Mouse (Mus musculus): ENCODE measurements around the gene Cops8. TPM values are rescaled to one million over a fixed set of nuclear protein-coding genes. Genes with fewer than 3 reads are reported as not detected.

Cops8 gene
- polyA plus RNA-seq, 1 experiment from 2014 or later, result 193 TPM

DNA sequence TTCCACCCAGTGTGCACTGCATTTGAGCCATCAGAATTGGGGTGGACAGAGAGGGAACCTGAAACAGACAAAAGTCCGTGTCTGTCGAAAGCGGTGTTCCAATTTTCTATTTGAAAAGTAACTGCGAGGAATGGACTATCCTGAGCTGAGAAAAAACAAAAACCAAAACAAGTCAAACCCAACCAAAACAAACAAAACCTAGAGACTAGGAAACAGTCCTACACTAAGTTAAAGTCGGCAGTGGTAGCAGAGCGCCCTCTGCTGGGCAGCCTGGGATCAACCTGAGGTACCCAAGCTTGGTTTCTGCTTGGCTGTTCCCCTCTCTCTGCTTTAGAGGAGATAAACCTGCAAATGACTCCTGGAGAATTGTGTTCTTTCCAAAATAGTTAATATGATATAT, 10.0 kb upstream of the Cops8 start:
- 20% methylated on average over 6 of the region's 6 CpGs for WGBS
- Histone ChIP-seq H3K36me3 (no peaks in the 10 kb centered on the region), H3K4me2 (replicated peaks) (no peak overlapping the region), H3K27ac (no peak overlapping the region), H3K4me1 (peaks cover 5% of the 10 kb centered on the region), H3K4me3 (no peak overlapping the region), H3K9ac (no peak overlapping the region), H3K27me3 (peaks cover 12% of the 10 kb centered on the region; the same call in 1 of the 2 replicates), H3K9me3 (peaks cover 5% of the 10 kb centered on the region; the same call in 1 of the 2 replicates)
- no peak for ATAC-seq (ENCODE audit: low FRiP score, low read depth)

DNA sequence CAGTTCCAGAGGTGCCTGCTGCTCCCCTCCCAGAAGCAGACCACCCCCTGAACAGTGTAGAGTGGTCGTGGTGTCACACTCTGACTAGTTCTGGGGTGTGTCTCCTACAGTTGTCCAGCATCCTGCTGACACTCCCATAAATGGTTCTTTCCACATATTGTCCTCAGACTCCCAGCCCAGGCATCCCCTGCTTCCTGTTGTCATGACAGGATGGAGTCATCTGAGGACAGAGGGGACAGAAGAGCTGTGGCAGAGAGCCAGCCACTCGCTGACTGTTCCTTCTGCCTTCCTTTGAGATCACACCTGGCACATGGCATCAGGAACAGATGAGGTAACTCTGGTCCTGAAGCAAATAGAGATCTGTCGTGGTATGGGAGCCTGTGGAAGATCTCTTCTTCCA, 3.6 kb upstream of the Cops8 start:
- Histone ChIP-seq H3K4me2 (replicated peaks) (no peak overlapping the region), H3K9ac (no peak overlapping the region), H3K9me3 (peaks cover 5% of the 10 kb centered on the region; the same call in 1 of the 2 replicates), H3K36me3 (no peaks in the 10 kb centered on the region), H3K27me3 (peaks cover 15% of the 10 kb centered on the region; the same call in 1 of the 2 replicates), H3K4me3 (no peak overlapping the region), H3K4me1 (peaks cover 3% of the 10 kb centered on the region), H3K27ac (no peak overlapping the region)
- no peak for ATAC-seq (ENCODE audit: low FRiP score, low read depth)
- 43% methylated on average over 3 of the region's 3 CpGs for WGBS

DNA sequence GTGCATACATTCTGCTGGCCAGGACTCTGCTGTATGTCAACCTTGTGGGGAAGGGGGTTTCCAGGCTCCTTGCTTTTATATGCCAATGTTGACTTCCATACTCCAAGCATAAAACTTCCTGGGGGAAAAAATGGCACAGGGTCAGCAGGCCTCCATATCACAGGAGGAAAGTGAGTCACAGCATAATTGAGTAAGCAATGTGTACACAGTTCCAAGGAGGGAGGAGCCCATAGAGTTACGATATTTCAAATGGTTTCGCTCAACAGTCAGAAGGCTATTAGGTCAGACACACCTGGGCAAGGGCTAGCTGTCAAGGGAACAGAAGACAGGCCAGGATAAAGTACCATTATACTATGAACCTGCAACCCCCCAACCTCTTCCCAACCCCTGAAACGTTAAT, 1.7 kb upstream of the Cops8 start:
- Histone ChIP-seq H3K4me2 (replicated peaks) (no peak overlapping the region), H3K9ac (no peak overlapping the region), H3K9me3 (peaks cover 2% of the 10 kb centered on the region; the same call in 1 of the 2 replicates), H3K4me3 (no peak overlapping the region), H3K4me1 (peaks cover 10% of the 10 kb centered on the region), H3K27ac (no peak overlapping the region), H3K36me3 (peaks cover 12% of the 10 kb centered on the region), H3K27me3 (peaks cover 12% of the 10 kb centered on the region; the same call in 1 of the 2 replicates)
- no peak for ATAC-seq (ENCODE audit: low FRiP score, low read depth)
- WGBS, result 72% methylated on average over 3 of the region's 3 CpGs

DNA sequence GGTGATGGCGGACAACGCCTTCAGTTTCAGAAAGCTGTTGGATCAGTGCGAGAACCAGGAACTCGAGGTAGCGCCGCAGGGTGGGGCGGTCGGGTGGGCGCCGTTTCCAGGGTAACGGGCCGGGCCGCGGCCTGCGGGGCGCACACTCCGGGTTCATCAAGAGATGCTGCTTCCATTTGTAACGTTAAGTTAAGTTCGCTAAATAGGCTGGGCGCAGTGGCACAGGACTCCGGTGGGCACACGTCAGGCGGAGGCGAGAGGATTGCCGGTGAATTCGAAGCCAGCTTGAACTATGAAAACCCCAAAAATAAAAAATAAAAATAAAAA, 743 bp downstream of the Cops8 start:
- no peak overlapping the region; the same call in 1 of the 2 replicates for H3K27ac ChIP-seq
- no peaks in the 10 kb centered on the region for H3K9me3 ChIP-seq
- peak; percentile 71 for ATAC-seq (ENCODE audit: low FRiP score, low read depth)
- H3K27me3 ChIP-seq, result peaks cover 10% of the 10 kb centered on the region; the same call in 1 of the 2 replicates
- H3K9ac ChIP-seq, result peak overlapping the region; percentile 88
- H3K4me2 ChIP-seq (replicated peaks), result peak overlapping the region; percentile 79
- H3K36me3 ChIP-seq, result peaks cover 35% of the 10 kb centered on the region
- WGBS, result under 1% methylated on average over 26 of the region's 26 CpGs
- H3K4me3 ChIP-seq, result peak overlapping the region; percentile 86
- peaks cover 10% of the 10 kb centered on the region for H3K4me1 ChIP-seq

DNA sequence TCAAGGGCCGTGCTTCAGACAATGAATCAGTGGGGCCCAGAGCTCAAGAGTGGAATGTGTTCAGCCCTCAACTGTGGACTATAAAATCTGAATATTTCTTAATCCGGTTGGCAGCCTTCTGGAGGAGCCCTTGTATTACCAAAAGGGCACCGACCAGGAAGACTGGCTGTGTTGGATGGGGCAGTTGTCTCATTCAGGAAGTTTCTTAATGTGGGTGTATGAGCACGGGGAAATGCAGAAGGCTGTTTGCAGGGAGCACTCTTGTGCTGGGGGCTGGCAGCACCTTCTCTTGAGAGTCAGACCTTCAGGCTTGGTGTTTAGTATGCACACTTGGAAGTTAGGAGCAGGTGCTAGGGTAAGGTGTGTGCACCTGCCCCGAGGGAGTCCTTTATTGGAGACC, 6.6 kb downstream of the Cops8 start:
- H3K4me1 ChIP-seq, result peaks cover 5% of the 10 kb centered on the region; the same call in 1 of the 2 replicates
- no peak overlapping the region for H3K4me3 ChIP-seq
- no peak overlapping the region for H3K27ac ChIP-seq
- no peak overlapping the region for H3K4me2 ChIP-seq (replicated peaks)
- peaks cover 90% of the 10 kb centered on the region for H3K36me3 ChIP-seq
- whole genome bisulfite sequencing, result 86% methylated on average over 5 of the region's 5 CpGs
- no peaks in the 10 kb centered on the region for H3K27me3 ChIP-seq
- no peaks in the 10 kb centered on the region for H3K9me3 ChIP-seq
- ATAC-seq (ENCODE audit: low FRiP score, low read depth), result no peak
- H3K9ac ChIP-seq, result no peak overlapping the region

DNA sequence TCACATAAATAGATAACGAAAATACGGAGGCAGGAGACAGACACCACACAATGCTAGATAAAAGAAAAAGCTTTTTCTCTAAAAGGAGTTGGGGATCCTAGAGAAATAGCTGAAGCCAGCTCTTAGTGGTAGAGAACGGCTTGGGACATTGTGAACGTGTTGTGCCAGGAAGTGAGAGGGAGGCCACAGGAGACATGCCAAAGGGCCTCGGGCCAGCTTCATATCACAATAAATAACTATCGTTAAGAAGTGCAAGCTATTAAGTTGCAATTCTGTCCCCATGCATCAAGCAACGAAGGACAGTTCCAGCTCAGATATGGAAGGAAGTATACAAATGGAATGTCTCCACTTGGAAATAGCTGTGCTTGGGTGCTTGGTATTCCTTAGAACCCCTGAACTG, 14.5 kb downstream of the Cops8 start:
- no peak overlapping the region for H3K4me2 ChIP-seq (replicated peaks)
- peaks cover 33% of the 10 kb centered on the region for H3K36me3 ChIP-seq
- no peak overlapping the region for H3K27ac ChIP-seq
- no peaks in the 10 kb centered on the region for H3K4me1 ChIP-seq
- ATAC-seq (ENCODE audit: low FRiP score, low read depth), result no peak
- no peaks in the 10 kb centered on the region for H3K27me3 ChIP-seq
- H3K9ac ChIP-seq, result no peak overlapping the region
- WGBS, result 81% methylated on average over 7 of the region's 7 CpGs
- no peaks in the 10 kb centered on the region for H3K9me3 ChIP-seq
- no peak overlapping the region for H3K4me3 ChIP-seq

DNA sequence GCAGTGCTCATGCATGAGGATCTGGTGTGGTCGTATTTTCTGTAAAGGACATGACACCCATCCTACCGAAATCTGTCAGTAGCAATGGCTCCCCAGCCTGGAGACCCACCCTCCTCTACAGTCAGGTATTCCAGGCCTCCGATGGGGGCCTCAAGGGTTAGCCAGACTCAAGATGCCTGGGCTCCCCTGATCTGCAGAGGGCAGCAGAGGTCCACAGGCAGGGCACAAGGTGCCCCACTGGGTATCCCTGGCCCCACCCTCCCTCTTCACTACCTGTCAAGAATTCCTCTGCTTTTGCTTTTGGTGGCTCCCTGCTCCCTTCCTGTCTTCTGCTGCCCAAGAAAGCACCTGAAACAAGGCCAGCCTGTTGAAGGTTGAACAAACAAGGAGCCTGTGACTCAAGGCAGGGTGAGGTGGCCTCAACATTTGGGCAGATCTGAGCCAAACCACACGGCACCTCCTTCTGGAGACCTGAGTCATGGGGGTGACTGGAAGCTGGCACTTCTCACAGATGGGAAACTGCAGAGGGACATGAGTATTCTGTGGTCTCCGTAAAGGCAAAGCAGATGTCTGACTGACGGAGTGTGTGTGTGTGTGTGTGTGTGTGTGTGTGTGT, 30.7 kb downstream of the Cops8 start:
- H3K4me2 ChIP-seq (replicated peaks), result no peak overlapping the region
- no peak overlapping the region for H3K27ac ChIP-seq
- no peaks in the 10 kb centered on the region for H3K4me1 ChIP-seq
- no peak overlapping the region for H3K4me3 ChIP-seq
- WGBS, result 64% methylated on average over 6 of the region's 6 CpGs
- H3K36me3 ChIP-seq, result no peaks in the 10 kb centered on the region
- H3K9me3 ChIP-seq, result no peaks in the 10 kb centered on the region
- no peak for ATAC-seq (ENCODE audit: low FRiP score, low read depth)
- H3K9ac ChIP-seq, result no peak overlapping the region
- no peaks in the 10 kb centered on the region for H3K27me3 ChIP-seq

DNA sequence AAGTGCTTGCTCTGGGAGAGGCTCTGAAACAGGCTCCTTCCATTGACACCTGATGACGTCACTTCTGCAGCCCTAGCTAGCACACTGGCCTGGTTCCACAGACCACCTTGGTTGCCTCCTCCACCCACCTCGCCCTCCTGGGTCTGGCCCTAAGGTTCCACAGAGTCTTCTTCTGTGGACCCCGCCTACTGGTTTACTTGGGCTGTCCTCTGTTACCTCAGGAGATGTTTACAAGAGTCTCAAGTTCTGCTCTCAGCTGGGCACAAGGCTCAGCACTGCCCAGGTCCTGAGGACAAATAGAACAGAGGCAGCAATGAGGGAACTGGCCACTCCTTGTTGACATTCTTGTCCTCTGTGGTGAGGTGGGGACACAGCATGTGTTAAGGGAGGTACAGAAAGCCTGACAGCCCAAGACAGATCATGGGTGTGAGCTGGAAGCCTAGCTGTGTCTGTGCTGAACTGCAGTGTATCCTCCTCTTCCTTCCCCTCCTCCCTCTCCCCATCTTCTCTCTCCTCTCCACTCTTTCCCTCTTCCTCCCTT, 31.5 kb downstream of the Cops8 start:
- Histone ChIP-seq H3K4me2 (replicated peaks) (no peak overlapping the region), H3K4me3 (no peak overlapping the region), H3K9ac (no peak overlapping the region), H3K36me3 (no peaks in the 10 kb centered on the region), H3K4me1 (no peaks in the 10 kb centered on the region), H3K27me3 (no peaks in the 10 kb centered on the region), H3K27ac (no peak overlapping the region), H3K9me3 (no peaks in the 10 kb centered on the region)
- no peak for ATAC-seq (ENCODE audit: low FRiP score, low read depth)
- 52% methylated on average over 3 of the region's 3 CpGs for WGBS

DNA sequence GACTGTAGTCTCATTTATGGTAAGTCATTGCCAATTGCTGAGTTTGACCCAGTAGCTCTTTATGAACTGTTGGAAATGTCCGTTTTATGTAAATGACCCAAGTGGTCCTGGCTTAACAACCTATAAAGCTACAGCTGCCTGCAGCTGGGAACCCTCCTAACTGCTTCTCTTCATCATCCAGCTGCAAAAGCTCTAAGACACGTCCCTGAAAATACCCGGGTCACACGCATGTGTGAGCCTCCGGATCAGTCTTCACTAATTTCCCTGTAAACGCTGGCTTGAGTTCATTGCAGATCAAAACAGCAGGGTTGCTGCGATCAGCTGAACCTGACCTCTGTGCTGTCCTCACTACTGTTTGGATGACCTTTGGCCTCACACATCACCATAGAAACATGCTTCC, 35.6 kb downstream of the Cops8 start:
- Histone ChIP-seq H3K4me2 (replicated peaks) (no peak overlapping the region), H3K27me3 (no peaks in the 10 kb centered on the region), H3K9me3 (no peaks in the 10 kb centered on the region), H3K4me1 (no peaks in the 10 kb centered on the region), H3K9ac (no peak overlapping the region), H3K4me3 (no peak overlapping the region), H3K36me3 (no peaks in the 10 kb centered on the region), H3K27ac (no peak overlapping the region)
- no peak for ATAC-seq (ENCODE audit: low FRiP score, low read depth)
- WGBS, result 62% methylated on average over 7 of the region's 7 CpGs

DNA sequence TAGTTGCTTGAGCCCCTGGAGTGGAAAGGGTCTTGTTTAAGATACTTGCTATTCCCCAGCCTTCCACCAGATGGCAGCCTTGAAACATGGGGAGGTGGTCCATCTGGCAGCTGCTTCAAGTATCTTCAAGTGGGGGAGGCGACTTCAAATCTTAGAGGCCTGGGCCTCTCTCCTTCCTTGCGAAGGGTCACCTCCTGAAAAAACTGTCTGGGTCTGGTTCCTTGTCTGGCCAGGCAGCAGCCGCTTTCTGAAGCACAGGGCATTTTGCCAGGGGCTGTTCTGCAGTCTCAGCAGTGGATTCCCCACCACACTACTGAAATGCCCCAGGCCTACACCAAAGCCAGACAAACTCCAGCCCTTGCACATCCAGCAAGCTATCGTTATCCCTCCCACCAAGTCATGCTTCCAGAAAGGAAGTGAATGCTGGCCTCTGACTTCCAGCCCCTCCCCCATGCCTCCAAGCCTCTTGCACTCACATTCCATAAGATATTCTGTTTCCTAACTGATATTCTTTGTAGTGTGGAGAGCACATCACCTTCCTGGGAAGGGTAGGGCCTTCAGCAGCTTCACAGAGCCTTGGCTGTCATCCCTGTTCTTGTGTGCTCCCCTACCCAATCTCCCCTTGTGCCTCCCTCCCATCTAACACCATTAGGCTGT, 48.1 kb downstream of the Cops8 start:
- H3K4me2 ChIP-seq (replicated peaks), result no peak overlapping the region
- peaks cover 35% of the 10 kb centered on the region for H3K4me1 ChIP-seq
- peak overlapping the region; percentile 39; the same call in 1 of the 2 replicates for H3K9ac ChIP-seq
- ATAC-seq (ENCODE audit: low FRiP score, low read depth), result peak; percentile 88
- H3K4me3 ChIP-seq, result no peak overlapping the region
- H3K9me3 ChIP-seq, result no peaks in the 10 kb centered on the region
- no peaks in the 10 kb centered on the region for H3K36me3 ChIP-seq
- H3K27me3 ChIP-seq, result no peaks in the 10 kb centered on the region
- 0% methylated on average over 4 of the region's 4 CpGs for WGBS
- peak overlapping the region; percentile 89 for H3K27ac ChIP-seq

DNA sequence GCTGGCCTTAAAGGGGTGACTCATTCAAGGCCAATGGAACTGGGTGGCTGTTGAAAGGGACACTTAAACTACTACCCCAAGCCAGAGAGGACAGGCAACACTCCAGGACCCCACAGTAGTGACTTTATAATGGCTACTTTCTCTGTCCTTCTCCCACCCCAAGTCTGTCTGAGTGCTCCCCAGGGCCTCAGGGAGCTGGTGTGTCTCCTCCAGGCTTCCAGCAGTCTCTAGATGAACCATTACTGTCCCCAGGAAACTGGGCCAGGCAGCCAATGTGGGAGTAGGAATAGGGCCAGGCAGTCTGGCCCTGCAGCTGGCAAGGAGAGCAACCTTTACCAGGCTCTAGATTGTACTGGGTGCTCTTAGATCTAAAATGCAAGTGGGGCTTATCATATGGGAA, 49.0 kb downstream of the Cops8 start:
- no peaks in the 10 kb centered on the region for H3K36me3 ChIP-seq
- ATAC-seq (ENCODE audit: low FRiP score, low read depth), result no peak
- peaks cover 35% of the 10 kb centered on the region for H3K4me1 ChIP-seq
- no peaks in the 10 kb centered on the region for H3K9me3 ChIP-seq
- H3K27ac ChIP-seq, result peak overlapping the region; percentile 89
- no peak overlapping the region for H3K9ac ChIP-seq
- H3K4me2 ChIP-seq (replicated peaks), result no peak overlapping the region
- no peak overlapping the region for H3K4me3 ChIP-seq
- no peaks in the 10 kb centered on the region for H3K27me3 ChIP-seq

DNA sequence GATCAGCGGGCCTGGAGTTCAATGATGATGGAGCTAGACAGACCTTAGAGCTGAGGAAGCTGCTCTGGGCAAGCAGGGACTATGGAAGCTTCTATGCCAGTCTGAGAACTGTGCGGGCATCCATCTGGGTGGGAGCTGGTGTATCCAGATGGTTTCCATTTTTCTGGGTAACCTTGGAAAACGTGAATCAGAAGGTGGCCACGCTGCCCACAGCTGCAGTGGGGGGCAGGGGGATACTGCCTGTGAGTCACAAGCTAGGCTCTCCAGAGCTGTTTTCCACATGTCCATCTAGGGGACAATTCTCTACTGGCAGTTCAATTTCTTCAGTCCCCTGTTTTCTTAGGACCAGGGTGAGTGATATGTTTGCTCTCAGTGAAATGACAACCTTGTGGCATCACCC, 49.8 kb downstream of the Cops8 start:
- H3K27me3 ChIP-seq, result no peaks in the 10 kb centered on the region
- H3K9me3 ChIP-seq, result no peaks in the 10 kb centered on the region
- ATAC-seq (ENCODE audit: low FRiP score, low read depth), result no peak
- no peak overlapping the region for H3K9ac ChIP-seq
- 64% methylated on average over 4 of the region's 4 CpGs for WGBS
- no peak overlapping the region for H3K4me2 ChIP-seq (replicated peaks)
- H3K4me3 ChIP-seq, result no peak overlapping the region
- peaks cover 35% of the 10 kb centered on the region for H3K4me1 ChIP-seq
- H3K27ac ChIP-seq, result peak overlapping the region; percentile 89; the same call in 1 of the 2 replicates
- no peaks in the 10 kb centered on the region for H3K36me3 ChIP-seq
